Mouse (Mus musculus) CD4-positive, CD25-positive, alpha-beta regulatory T cell (primary cell): ENCODE measurements around the gene Zfp821. TPM values are rescaled to one million over a fixed set of nuclear protein-coding genes. Genes with fewer than 3 reads are reported as not detected.

ENCODE experiments used
- polyA plus RNA-seq: library from polyadenylated mRNA; unstranded; fragments of 100-300 nt; shearing (Covaris generic); gene quantifications from one replicate; pipeline ENCODE4 v1.2.1, GENCODE M21; 2017

Zfp821 gene
- polyA plus RNA-seq = 12.9 TPM

GRCm38 (mm10) chr8:109705320-109706075, at the start of gene Zfp821:
Zfp821 (plus strand) TSS chr8:109705546.

DNA sequence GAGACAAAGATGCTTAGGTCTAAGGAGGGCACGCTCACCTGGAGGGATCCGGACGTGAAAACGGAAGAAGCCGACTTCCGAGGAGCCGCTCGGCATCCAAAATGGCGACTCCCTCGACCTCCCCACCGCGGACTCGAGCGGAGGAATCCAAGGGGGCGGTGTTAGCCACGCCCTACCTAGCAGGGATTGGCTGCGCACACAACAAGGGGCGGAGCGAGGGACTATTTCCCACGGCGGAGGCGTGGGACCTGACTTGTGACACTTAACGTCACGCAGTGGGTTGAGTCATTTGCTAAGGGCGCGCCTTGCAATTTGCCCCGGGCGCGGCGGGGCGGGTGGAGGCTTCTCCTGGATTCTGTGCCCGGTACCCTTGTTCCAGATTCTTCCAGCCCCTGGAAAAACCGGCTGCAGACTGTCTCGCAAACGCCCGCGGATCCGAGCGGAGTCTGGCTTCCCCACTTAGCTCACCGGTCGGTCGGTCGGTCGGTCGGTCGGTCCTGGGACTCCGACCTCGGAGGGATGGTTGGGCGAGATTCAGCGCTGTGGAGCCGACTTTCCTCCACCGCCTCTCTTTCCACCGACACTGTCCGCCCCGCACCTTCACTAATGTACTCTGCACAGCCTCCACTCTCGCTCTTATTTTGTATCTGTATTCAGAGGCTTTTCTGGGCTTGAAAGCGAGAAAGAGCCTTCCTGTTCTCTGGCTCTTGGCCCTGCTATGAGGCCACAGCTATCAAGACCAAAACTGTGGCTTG, 12.0 kb upstream of the Zfp821 start, which contains the start of gene Ist1:
Gene Ist1, minus strand, starts transcription at position 115 of the 755 bp plus-strand sequence.

GRCm38 (mm10) chr8:109737237-109738048, 32.1 kb downstream of the Zfp821 start, which contains the start of gene Atxn1l:
Atxn1l (minus strand) TSS chr8:109737739.

Other genes with a start within 250 kb of the Zfp821 start
- gene Pmfbp1, start 211.5 kb upstream of the Zfp821 start, polyA plus RNA-seq = not detected
- gene Dhx38, start 139.7 kb upstream of the Zfp821 start, polyA plus RNA-seq = 33.3 TPM
- 6.0 TPM for gene Txnl4b, start 139.7 kb upstream of the Zfp821 start, polyA plus RNA-seq
- gene Hp, start 126.4 kb upstream of the Zfp821 start, polyA plus RNA-seq = not detected
- gene Dhodh, start 96.9 kb upstream of the Zfp821 start, polyA plus RNA-seq = 39.2 TPM
- gene Pkd1l3, start 91.0 kb upstream of the Zfp821 start, polyA plus RNA-seq = 1.2 TPM
- 140 TPM for gene Ist1, start 12.3 kb upstream of the Zfp821 start, polyA plus RNA-seq
- gene Atxn1l, start 32.2 kb downstream of the Zfp821 start, polyA plus RNA-seq = 2.5 TPM
- gene Ap1g1, start 73.0 kb downstream of the Zfp821 start, polyA plus RNA-seq = 58.8 TPM
- gene Phlpp2, start 163.0 kb downstream of the Zfp821 start, polyA plus RNA-seq = 0.51 TPM